Mouse (Mus musculus): Measurements from ENCODE around the gene Ccnj. TPM values are rescaled to one million over a fixed set of nuclear protein-coding genes. Genes with fewer than 3 reads are reported as not detected.

Ccnj gene
- 20.4 and 22.9 TPM in 2 replicates for polyA plus RNA-seq (2015; fragmentation: Nextera tagmentation; extraction: Ambion mirVana)

- Histone ChIP-seq H3K9me3 (no peaks in the 10 kb centered on the region), H3K4me3 (peak within 1 kb of the TSS; percentile 78), H3K4me1 (replicated peaks) (peaks cover 44% of the 10 kb centered on the region), H3K36me3 (0 out of 2 replicates have a peak, but pooled peaks cover 4% of the 10 kb centered on the region), H3K4me2 (peak within 1 kb of the TSS; percentile 90), H3K9ac (peak within 1 kb of the TSS; percentile 98), H3K27ac (replicated peaks) (peak within 1 kb of the TSS; percentile 97), H3K27me3 (no peaks in the 10 kb centered on the region)
- ATAC-seq (ENCODE audit: low read depth): peak; percentile 98
- under 1% methylated on average over 70 of the region's 71 CpGs for WGBS
Measured at GRCm38 (mm10) chr19:40830703-40831415, at the start of gene Ccnj. TSS of gene Ccnj (plus strand) at chr19:40831279.

GRCm38 (mm10) chr19:40788004-40788714 lies 42.9 kb upstream of the Ccnj start:
- H3K4me3 ChIP-seq: no peak overlapping the region
- no peak overlapping the region for H3K9ac ChIP-seq
- H3K36me3 ChIP-seq: no peaks in the 10 kb centered on the region
- H3K27me3 ChIP-seq: no peaks in the 10 kb centered on the region
- no peak for ATAC-seq (ENCODE audit: low read depth)
- no peak overlapping the region for H3K27ac ChIP-seq (replicated peaks)
- no peaks in the 10 kb centered on the region for H3K4me1 ChIP-seq (replicated peaks)
- 78% methylated on average over 14 of the region's 15 CpGs for WGBS
- no peaks in the 10 kb centered on the region for H3K9me3 ChIP-seq
- no peak overlapping the region for H3K4me2 ChIP-seq

GRCm38 (mm10) chr19:40788715-40789084 lies 42.4 kb upstream of the Ccnj start:
- Histone ChIP-seq H3K4me3 (no peak overlapping the region), H3K4me1 (replicated peaks) (no peaks in the 10 kb centered on the region), H3K4me2 (no peak overlapping the region), H3K9ac (no peak overlapping the region), H3K27me3 (no peaks in the 10 kb centered on the region), H3K27ac (replicated peaks) (no peak overlapping the region), H3K9me3 (no peaks in the 10 kb centered on the region), H3K36me3 (no peaks in the 10 kb centered on the region)
- no peak for ATAC-seq (ENCODE audit: low read depth)
- WGBS: 78% methylated on average over 2 of the region's 2 CpGs

- no peak overlapping the region for H3K27ac ChIP-seq (replicated peaks)
- H3K9me3 ChIP-seq: no peaks in the 10 kb centered on the region
- no peaks in the 10 kb centered on the region for H3K27me3 ChIP-seq
- H3K4me2 ChIP-seq: no peak overlapping the region
- no peak overlapping the region for H3K4me3 ChIP-seq
- WGBS: 48% methylated on average over 7 of the region's 7 CpGs
- H3K36me3 ChIP-seq: no peaks in the 10 kb centered on the region
- H3K4me1 ChIP-seq (replicated peaks): no peaks in the 10 kb centered on the region
- ATAC-seq (ENCODE audit: low read depth): no peak
- no peak overlapping the region for H3K9ac ChIP-seq
Measured at GRCm38 (mm10) chr19:40805176-40805737, 25.8 kb upstream of the Ccnj start.

- H3K36me3 ChIP-seq: no peaks in the 10 kb centered on the region
- H3K9ac ChIP-seq: no peak overlapping the region
- H3K9me3 ChIP-seq: no peaks in the 10 kb centered on the region
- 78% methylated on average over 7 of the region's 7 CpGs for WGBS
- no peaks in the 10 kb centered on the region for H3K27me3 ChIP-seq
- no peak overlapping the region for H3K4me2 ChIP-seq
- H3K4me1 ChIP-seq (replicated peaks): no peaks in the 10 kb centered on the region
- no peak overlapping the region for H3K27ac ChIP-seq (replicated peaks)
- ATAC-seq (ENCODE audit: low read depth): no peak
- no peak overlapping the region for H3K4me3 ChIP-seq
Measured at GRCm38 (mm10) chr19:40809858-40810257, 21.2 kb upstream of the Ccnj start.

- WGBS: 83% methylated on average over 4 of the region's 4 CpGs
- Histone ChIP-seq H3K4me2 (no peak overlapping the region), H3K4me3 (no peak overlapping the region), H3K27me3 (no peaks in the 10 kb centered on the region), H3K27ac (replicated peaks) (no peak overlapping the region), H3K4me1 (replicated peaks) (no peaks in the 10 kb centered on the region), H3K36me3 (no peaks in the 10 kb centered on the region), H3K9me3 (no peaks in the 10 kb centered on the region), H3K9ac (no peak overlapping the region)
- no peak for ATAC-seq (ENCODE audit: low read depth)
Measured at GRCm38 (mm10) chr19:40811840-40812239, 19.2 kb upstream of the Ccnj start.

- no peak for ATAC-seq (ENCODE audit: low read depth)
- H3K4me1 ChIP-seq (replicated peaks): no peaks in the 10 kb centered on the region
- no peak overlapping the region for H3K9ac ChIP-seq
- no peak overlapping the region for H3K4me3 ChIP-seq
- H3K4me2 ChIP-seq: no peak overlapping the region
- no peak overlapping the region for H3K27ac ChIP-seq (replicated peaks)
- 83% methylated on average over 3 of the region's 3 CpGs for WGBS
- no peaks in the 10 kb centered on the region for H3K36me3 ChIP-seq
- no peaks in the 10 kb centered on the region for H3K27me3 ChIP-seq
- no peaks in the 10 kb centered on the region for H3K9me3 ChIP-seq
Measured at GRCm38 (mm10) chr19:40812778-40813177, 18.3 kb upstream of the Ccnj start.

GRCm38 (mm10) chr19:40813385-40813784 lies 17.7 kb upstream of the Ccnj start:
- H3K36me3 ChIP-seq: no peaks in the 10 kb centered on the region
- 83% methylated on average over 14 of the region's 14 CpGs for WGBS
- no peaks in the 10 kb centered on the region for H3K9me3 ChIP-seq
- H3K4me3 ChIP-seq: no peak overlapping the region
- H3K4me1 ChIP-seq (replicated peaks): no peaks in the 10 kb centered on the region
- no peak overlapping the region for H3K27ac ChIP-seq (replicated peaks)
- no peak for ATAC-seq (ENCODE audit: low read depth)
- no peak overlapping the region for H3K9ac ChIP-seq
- no peak overlapping the region for H3K4me2 ChIP-seq
- no peaks in the 10 kb centered on the region for H3K27me3 ChIP-seq

- Histone ChIP-seq H3K27me3 (no peaks in the 10 kb centered on the region), H3K9me3 (no peaks in the 10 kb centered on the region), H3K4me3 (no peak overlapping the region), H3K4me1 (replicated peaks) (no peaks in the 10 kb centered on the region), H3K9ac (no peak overlapping the region), H3K4me2 (no peak overlapping the region), H3K27ac (replicated peaks) (no peak overlapping the region), H3K36me3 (no peaks in the 10 kb centered on the region)
- no peak for ATAC-seq (ENCODE audit: low read depth)
- WGBS: 89% methylated on average over 7 of the region's 7 CpGs
Measured at GRCm38 (mm10) chr19:40815645-40816183, 15.4 kb upstream of the Ccnj start.

- H3K4me3 ChIP-seq: no peak overlapping the region
- no peak overlapping the region for H3K4me2 ChIP-seq
- H3K36me3 ChIP-seq: no peaks in the 10 kb centered on the region
- H3K9me3 ChIP-seq: no peaks in the 10 kb centered on the region
- WGBS: 91% methylated on average over 6 of the region's 6 CpGs
- H3K27me3 ChIP-seq: no peaks in the 10 kb centered on the region
- no peak overlapping the region for H3K9ac ChIP-seq
- no peaks in the 10 kb centered on the region for H3K4me1 ChIP-seq (replicated peaks)
- no peak overlapping the region for H3K27ac ChIP-seq (replicated peaks)
- no peak for ATAC-seq (ENCODE audit: low read depth)
Measured at GRCm38 (mm10) chr19:40817901-40818532, 13.1 kb upstream of the Ccnj start.

- H3K27me3 ChIP-seq: no peaks in the 10 kb centered on the region
- no peaks in the 10 kb centered on the region for H3K36me3 ChIP-seq
- no peak overlapping the region for H3K9ac ChIP-seq
- H3K4me1 ChIP-seq (replicated peaks): no peaks in the 10 kb centered on the region
- H3K9me3 ChIP-seq: no peaks in the 10 kb centered on the region
- WGBS: 86% methylated on average over 7 of the region's 7 CpGs
- H3K4me2 ChIP-seq: no peak overlapping the region
- H3K27ac ChIP-seq (replicated peaks): no peak overlapping the region
- ATAC-seq (ENCODE audit: low read depth): no peak
- no peak overlapping the region for H3K4me3 ChIP-seq
Measured at GRCm38 (mm10) chr19:40818764-40819163, 12.3 kb upstream of the Ccnj start.

GRCm38 (mm10) chr19:40821306-40821825 lies 9.7 kb upstream of the Ccnj start:
- H3K27me3 ChIP-seq: no peaks in the 10 kb centered on the region
- H3K27ac ChIP-seq (replicated peaks): no peak overlapping the region
- no peak overlapping the region for H3K4me3 ChIP-seq
- H3K9ac ChIP-seq: no peak overlapping the region
- no peak for ATAC-seq (ENCODE audit: low read depth)
- H3K36me3 ChIP-seq: no peaks in the 10 kb centered on the region
- WGBS: 86% methylated on average over 4 of the region's 4 CpGs
- no peaks in the 10 kb centered on the region for H3K9me3 ChIP-seq
- no peaks in the 10 kb centered on the region for H3K4me1 ChIP-seq (replicated peaks)
- H3K4me2 ChIP-seq: no peak overlapping the region
